Mouse (Mus musculus) kidney, embryonic 14.5 days (tissue): Measurements from ENCODE around the gene Tssc4. TPM values are rescaled to one million over a fixed set of nuclear protein-coding genes. Genes with fewer than 3 reads are reported as not detected.

Source experiments
- ATAC-seq: fragments of 200-750 bp; cut with Nextera tagmentation; 2 replicates; pipeline ENCODE4 v1.8.0; 2017; ENCODE audit warnings: moderate number of reproducible peaks, mild to moderate bottlenecking, moderate TSS enrichment, moderate library complexity; ENCODE audit not compliant: low FRiP score, low TSS enrichment
- H3K27ac ChIP-seq: fragments of 300-500 bp; sonication (generic); 2 replicates; pipeline ENCODE4 v1.5.1; 2014; ENCODE audit warnings: low read depth, mild to moderate bottlenecking, low read length, moderate library complexity, mixed read lengths
- H3K27me3 ChIP-seq: fragments of 300-500 bp; sonication (generic); 2 replicates; pipeline ENCODE4 v1.6.1; 2014; ENCODE audit warnings: mild to moderate bottlenecking, low read length; ENCODE audit not compliant: control insufficient read depth, insufficient read depth
- H3K36me3 ChIP-seq: fragments of 300-500 bp; sonication (generic); 2 replicates; pipeline ENCODE4 v1.6.1; 2014; ENCODE audit warnings: low read length, mixed read lengths; ENCODE audit not compliant: control insufficient read depth, insufficient read depth
- H3K4me1 ChIP-seq: fragments of 300-500 bp; sonication (generic); 2 replicates; pipeline ENCODE4 v1.6.1; 2014; ENCODE audit warnings: low read length, mixed read lengths; ENCODE audit not compliant: control insufficient read depth, insufficient read depth
- H3K4me2 ChIP-seq: fragments of 300-500 bp; sonication (generic); replicated peaks from 2 replicates; pipeline ENCODE4 v1.6.1; 2014; ENCODE audit warnings: low read depth, mild to moderate bottlenecking, low read length
- H3K4me3 ChIP-seq: fragments of 300-500 bp; sonication (generic); 2 replicates; pipeline ENCODE4 v1.5.1; 2014; ENCODE audit warnings: mild to moderate bottlenecking, low read length
- H3K9ac ChIP-seq: fragments of 300-500 bp; sonication (generic); 2 replicates; pipeline ENCODE4 v1.6.1; 2014; ENCODE audit warnings: low read depth, mild to moderate bottlenecking, low read length, moderate library complexity
- H3K9me3 ChIP-seq: fragments of 300-500 bp; sonication (generic); 2 replicates; pipeline ENCODE4 v1.6.1; 2016; ENCODE audit warnings: low read length; ENCODE audit not compliant: control insufficient read depth
- WGBS: fragments of 180-500 bp; shearing (Covaris S2); extraction: QIAGEN DNeasy Blood & Tissue Kit; methylation state at CpG from one replicate; pipeline ENCODE4 v1.1.7; 2014; 5-methylcytosine and 5-hydroxymethylcytosine counted together
- polyA plus RNA-seq: library from polyadenylated mRNA; unstranded; fragments of >200 nt; fragmentation: Nextera tagmentation; extraction: Ambion mirVana; gene quantifications from 2 replicates; pipeline ENCODE4 v1.2.1, GENCODE M21; 2014

Tssc4 gene
- polyA plus RNA-seq, 1 experiment from 2014 or later = 74.4 TPM

DNA sequence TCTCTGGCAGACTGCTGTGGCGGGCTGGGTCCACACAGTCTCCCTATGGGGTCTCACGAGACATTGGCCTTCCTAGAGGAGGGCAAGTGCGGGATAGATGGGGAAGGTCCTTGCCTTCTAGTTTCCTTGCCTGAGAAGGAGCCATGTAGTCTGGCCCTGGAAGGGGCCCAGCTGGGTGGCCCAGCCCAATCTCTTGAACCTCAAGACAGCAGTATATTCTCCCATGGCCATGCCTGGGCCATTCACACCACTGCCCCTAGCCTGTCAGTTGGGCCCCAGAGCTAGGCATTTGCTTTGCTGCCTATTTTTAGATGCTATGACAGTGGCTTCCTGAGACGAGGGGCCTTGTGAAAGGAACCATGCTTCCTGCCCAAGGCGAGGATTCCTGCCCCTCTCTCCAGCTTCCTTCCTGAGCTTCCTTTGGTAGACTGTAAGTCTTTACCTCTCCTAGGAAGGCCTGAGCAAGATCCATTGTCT lies 10.8 kb upstream of the Tssc4 start:
- H3K4me1 ChIP-seq = peaks cover 30% of the 10 kb centered on the region
- H3K4me3 ChIP-seq = no peak overlapping the region
- H3K9ac ChIP-seq = no peak overlapping the region
- H3K9me3 ChIP-seq = no peaks in the 10 kb centered on the region
- H3K27me3 ChIP-seq = no peaks in the 10 kb centered on the region
- H3K4me2 ChIP-seq = no peak overlapping the region; the same call in 1 of the 2 replicates
- peaks cover 28% of the 10 kb centered on the region for H3K36me3 ChIP-seq
- no peak for ATAC-seq
- WGBS = 64% methylated on average over 5 of the region's 5 CpGs
- H3K27ac ChIP-seq = peak overlapping the region; percentile 78

DNA sequence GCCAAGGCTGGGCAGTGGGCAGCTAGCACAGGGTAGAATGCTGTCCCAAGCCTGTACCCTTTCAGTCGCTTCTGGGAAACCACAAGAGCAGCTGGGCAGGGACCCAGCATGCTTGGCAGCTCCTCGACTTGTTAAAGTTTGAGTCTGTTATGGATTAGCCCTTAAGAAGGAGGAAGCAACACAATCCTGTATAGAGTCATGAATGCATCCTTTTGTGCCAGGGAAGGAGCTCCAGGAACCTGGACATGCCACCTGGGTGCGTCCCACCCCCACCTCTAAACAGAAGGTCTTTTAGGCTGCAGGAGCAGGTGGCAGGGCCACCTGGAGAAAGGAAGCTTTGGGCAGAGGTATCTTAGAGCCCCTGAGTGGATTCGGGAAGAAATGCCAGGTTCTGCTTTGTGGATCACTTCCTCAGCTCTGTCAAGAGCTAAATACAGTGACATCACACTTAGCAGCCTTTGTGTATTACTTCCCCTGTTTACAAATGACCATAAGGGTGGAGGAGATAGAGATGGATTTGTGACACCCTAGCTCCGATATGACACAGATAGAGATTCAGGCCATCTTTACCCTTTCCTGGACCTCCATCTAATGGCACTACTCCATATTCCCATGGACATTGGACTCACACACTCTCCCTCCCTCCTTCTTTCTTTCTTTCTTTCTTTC lies 9.7 kb upstream of the Tssc4 start:
- Histone ChIP-seq H3K27me3 (no peaks in the 10 kb centered on the region), H3K4me2 (no peak overlapping the region), H3K9me3 (no peaks in the 10 kb centered on the region), H3K4me1 (peaks cover 22% of the 10 kb centered on the region), H3K27ac (no peak overlapping the region; the same call in 1 of the 2 replicates), H3K4me3 (no peak overlapping the region), H3K9ac (no peak overlapping the region), H3K36me3 (peaks cover 39% of the 10 kb centered on the region)
- ATAC-seq = no peak
- 78% methylated on average over 5 of the region's 5 CpGs for WGBS

DNA sequence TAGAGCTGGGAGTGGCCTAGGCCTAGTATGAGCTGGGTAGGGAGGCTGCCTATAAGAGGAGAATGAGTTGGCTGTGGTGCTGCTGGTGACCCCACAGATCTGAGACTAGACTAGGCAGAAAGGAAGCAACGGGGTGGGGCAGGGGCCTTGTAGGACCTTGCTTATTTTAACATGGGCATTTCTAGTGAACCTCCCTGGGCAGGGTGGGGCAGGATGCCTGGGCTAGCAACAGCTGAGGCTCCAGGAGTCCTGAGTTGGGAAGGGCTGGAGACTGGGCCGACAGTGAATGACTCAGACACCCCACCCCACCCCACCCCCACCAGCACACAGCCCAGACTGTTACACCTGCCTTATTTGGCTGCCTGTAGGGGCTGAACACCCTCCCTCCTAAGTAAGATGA lies 6.3 kb upstream of the Tssc4 start:
- Histone ChIP-seq H3K4me1 (no peaks in the 10 kb centered on the region; the same call in 1 of the 2 replicates), H3K27ac (no peak overlapping the region), H3K36me3 (peaks cover 68% of the 10 kb centered on the region), H3K4me2 (no peak overlapping the region), H3K9ac (no peak overlapping the region), H3K27me3 (no peaks in the 10 kb centered on the region), H3K9me3 (no peaks in the 10 kb centered on the region), H3K4me3 (no peak overlapping the region)
- no peak for ATAC-seq
- WGBS = 86% methylated on average over 2 of the region's 2 CpGs

DNA sequence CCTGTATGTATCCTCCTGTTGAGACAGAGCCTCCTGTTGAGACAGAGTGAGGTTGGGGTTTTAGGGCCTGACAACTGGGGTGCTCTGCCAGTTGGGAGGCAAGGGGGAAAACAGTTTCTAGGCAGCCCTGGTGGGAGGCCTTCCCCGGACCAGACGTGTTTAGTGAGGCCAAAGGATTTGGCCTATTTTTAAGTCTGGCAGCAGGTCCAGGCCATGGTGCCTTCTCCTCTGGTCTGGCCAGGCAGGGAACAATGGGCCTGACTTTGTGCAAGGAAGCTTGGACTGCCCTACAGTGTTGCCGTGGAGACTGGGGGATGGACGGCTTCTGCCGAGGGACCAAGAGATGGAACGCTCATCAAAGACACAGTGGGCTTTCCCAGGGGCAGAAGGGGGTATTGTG lies 4.8 kb upstream of the Tssc4 start:
- no peak for ATAC-seq
- H3K4me3 ChIP-seq = no peak overlapping the region
- no peak overlapping the region for H3K9ac ChIP-seq
- no peaks in the 10 kb centered on the region; the same call in 1 of the 2 replicates for H3K4me1 ChIP-seq
- peaks cover 74% of the 10 kb centered on the region for H3K36me3 ChIP-seq
- WGBS = 81% methylated on average over 6 of the region's 6 CpGs
- no peak overlapping the region for H3K4me2 ChIP-seq
- H3K27me3 ChIP-seq = no peaks in the 10 kb centered on the region
- no peaks in the 10 kb centered on the region for H3K9me3 ChIP-seq
- H3K27ac ChIP-seq = no peak overlapping the region

DNA sequence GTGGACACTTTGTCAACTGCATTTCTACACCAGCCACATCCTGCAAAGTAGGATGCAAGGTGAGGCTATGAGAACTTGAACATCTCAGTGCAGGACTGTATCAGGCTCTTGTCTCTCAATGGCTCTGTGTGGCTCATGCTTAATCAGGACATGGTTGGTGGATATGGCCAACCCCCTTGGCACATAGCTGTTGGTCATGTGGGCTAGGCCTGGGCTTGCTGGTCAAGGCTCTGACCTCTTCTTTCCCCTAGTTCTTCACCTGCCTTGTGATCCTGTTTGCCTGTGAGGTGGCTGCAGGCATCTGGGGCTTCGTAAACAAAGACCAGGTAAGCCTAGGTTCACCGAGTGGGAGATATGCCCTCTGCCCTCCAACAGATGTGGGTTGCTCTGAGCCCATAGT lies 3.4 kb upstream of the Tssc4 start:
- H3K27me3 ChIP-seq = no peaks in the 10 kb centered on the region
- no peak overlapping the region for H3K9ac ChIP-seq
- peaks cover 78% of the 10 kb centered on the region for H3K36me3 ChIP-seq
- no peak overlapping the region for H3K27ac ChIP-seq
- H3K4me3 ChIP-seq = no peak overlapping the region
- ATAC-seq = no peak
- no peak overlapping the region for H3K4me2 ChIP-seq
- H3K9me3 ChIP-seq = no peaks in the 10 kb centered on the region
- peaks cover 7% of the 10 kb centered on the region for H3K4me1 ChIP-seq
- WGBS = 92% methylated on average over 2 of the region's 2 CpGs

DNA sequence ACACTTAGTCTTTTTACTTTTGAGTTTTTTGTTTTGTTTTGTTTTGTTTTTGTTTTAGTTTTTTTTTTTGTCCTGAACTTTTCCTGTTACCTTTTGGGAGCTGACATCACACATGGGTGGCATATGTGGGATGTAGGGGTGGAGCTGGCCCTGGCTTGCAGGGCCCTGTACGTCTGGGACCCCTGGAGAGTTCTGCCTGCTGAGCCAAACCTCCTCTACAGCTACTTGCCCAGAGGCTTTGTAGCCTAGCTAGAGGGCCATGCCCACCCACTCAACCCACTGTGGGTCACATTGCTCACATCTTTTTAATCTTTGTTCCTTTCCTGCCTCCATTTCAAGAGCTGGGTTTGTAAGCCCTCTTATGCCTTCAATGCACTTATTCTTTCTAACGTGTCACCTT lies 1.6 kb upstream of the Tssc4 start:
- no peak overlapping the region for H3K4me3 ChIP-seq
- H3K9ac ChIP-seq = no peak overlapping the region
- 78% methylated on average over 2 of the region's 2 CpGs for WGBS
- H3K4me2 ChIP-seq = no peak overlapping the region
- no peak overlapping the region for H3K27ac ChIP-seq
- ATAC-seq = no peak
- H3K4me1 ChIP-seq = peaks cover 9% of the 10 kb centered on the region
- H3K36me3 ChIP-seq = peaks cover 66% of the 10 kb centered on the region
- H3K27me3 ChIP-seq = no peaks in the 10 kb centered on the region
- no peaks in the 10 kb centered on the region for H3K9me3 ChIP-seq

DNA sequence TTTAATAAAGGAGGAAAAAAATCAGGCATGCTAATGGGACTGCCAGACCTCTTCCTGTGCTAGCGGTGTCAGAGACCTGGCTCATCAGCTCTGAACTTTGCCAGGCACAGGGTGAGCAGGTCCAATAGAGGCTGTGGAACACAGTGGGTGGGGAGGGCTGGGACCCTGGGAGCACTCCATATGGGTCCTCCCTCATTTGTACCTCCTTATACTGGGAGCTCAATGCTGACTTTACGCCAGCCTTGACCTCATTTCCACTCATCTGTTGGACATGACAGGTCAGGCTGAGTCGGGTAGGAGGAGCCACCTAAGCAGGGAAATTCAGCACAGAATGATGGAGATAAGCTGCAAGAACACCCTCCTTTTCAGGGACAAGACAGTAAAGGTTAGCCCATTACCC lies 1.2 kb upstream of the Tssc4 start:
- Histone ChIP-seq H3K4me2 (peak overlapping the region; percentile 40), H3K9ac (no peak overlapping the region)

DNA sequence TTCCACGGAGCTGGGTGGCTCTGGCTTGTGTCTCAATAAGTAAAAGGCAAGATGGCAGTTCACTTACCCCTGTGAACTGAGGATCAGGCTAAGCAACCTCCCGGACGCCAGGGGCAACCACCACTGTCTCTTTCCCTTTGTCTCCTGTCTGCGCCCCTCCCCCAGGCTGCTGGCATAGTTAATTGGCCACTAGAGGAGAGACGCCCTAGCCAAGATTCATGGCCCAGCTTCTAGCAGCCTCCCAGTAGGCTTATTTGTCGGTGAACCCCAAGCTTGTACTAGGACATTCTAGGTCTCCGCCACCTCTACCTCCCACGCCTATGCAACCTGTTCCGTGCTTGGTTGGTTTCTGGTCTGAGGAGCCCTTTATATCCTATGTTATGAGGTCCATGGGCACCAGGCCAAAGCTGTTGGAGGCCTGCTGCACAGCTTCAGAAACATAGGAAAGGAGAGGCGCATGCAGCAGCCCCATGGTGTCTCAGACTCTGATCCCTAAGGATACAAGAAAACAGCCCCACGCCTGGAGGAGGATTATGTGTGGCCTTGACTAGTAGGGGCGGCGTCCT lies 650 bp upstream of the Tssc4 start:
- Histone ChIP-seq H3K27me3 (no peaks in the 10 kb centered on the region), H3K4me1 (peaks cover 9% of the 10 kb centered on the region), H3K4me2 (peak overlapping the region; percentile 40), H3K9ac (peak overlapping the region; percentile 53), H3K4me3 (peak overlapping the region; percentile 89), H3K27ac (peak overlapping the region; percentile 96), H3K36me3 (peaks cover 57% of the 10 kb centered on the region), H3K9me3 (no peaks in the 10 kb centered on the region)
- WGBS = 45% methylated on average over 13 of the region's 13 CpGs
- ATAC-seq = peak; percentile 3

More for the DNA sequence above, 1.2 kb upstream of the Tssc4 start:
- H3K27ac ChIP-seq = peak overlapping the region; percentile 96; the same call in 1 of the 2 replicates
- no peaks in the 10 kb centered on the region for H3K9me3 ChIP-seq
- peaks cover 62% of the 10 kb centered on the region for H3K36me3 ChIP-seq
- H3K4me1 ChIP-seq = peaks cover 9% of the 10 kb centered on the region
- H3K4me3 ChIP-seq = peak overlapping the region; percentile 89; the same call in 1 of the 2 replicates
- no peak for ATAC-seq
- WGBS = 86% methylated on average over 3 of the region's 3 CpGs
- H3K27me3 ChIP-seq = no peaks in the 10 kb centered on the region

DNA sequence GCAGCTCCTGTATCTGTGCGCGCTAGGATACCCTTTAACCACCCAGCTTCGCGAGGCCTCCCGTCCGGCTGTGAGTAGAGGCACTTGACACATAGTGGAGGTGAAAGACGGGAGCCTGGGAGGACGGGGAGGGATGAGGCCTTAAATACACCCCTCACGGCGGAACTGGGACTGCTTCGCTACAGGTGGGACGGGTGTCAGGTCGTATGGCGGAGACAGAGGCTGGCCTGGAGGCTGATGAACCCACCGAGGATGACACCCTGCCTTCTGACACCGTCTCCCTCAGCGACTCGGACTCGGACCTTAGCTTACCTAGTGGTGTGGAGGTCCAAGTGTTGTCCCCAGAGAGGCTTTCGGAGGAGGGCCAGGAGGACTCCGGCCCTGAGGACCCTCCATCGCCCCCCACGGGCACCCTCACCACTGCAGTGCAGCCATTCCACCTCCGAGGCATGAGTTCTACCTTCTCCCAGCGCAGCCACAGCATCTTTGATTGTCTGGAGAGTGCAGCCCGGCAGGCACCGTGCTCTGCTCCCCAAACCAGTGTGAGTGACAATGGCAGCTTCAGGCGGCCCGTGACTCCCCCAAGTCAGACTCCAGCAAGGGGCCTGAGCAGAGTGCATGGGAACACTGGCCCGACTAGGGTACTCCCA lies 827 bp downstream of the Tssc4 start:
- Histone ChIP-seq H3K9me3 (no peaks in the 10 kb centered on the region), H3K27ac (peak overlapping the region; percentile 96), H3K27me3 (no peaks in the 10 kb centered on the region), H3K4me2 (peak overlapping the region; percentile 93), H3K4me3 (peak overlapping the region; percentile 89), H3K4me1 (peaks cover 9% of the 10 kb centered on the region), H3K36me3 (peaks cover 42% of the 10 kb centered on the region), H3K9ac (peak overlapping the region; percentile 88)
- ATAC-seq = no peak; the same call in 1 of the 2 replicates
- 12% methylated on average over 30 of the region's 30 CpGs for WGBS
